Mouse (Mus musculus) T-helper 2 cell (primary cell): Measurements from ENCODE around the gene Vapb.
"Not testable (repeated sequence)": the region's sequence is repeated elsewhere in the genome, so short reads cannot be mapped to it uniquely, and the experiment has no call there.

Experiments used
- in situ Hi-C: fragments of 300-600 bp; cut with MboI, MseI; formaldehyde crosslinking; loops from one replicate; pipeline ENCODE4 v1.15.1; 2025; ENCODE audit warnings: high pct_unique_total_duplicates

Vapb gene

GRCm38 (mm10) chr2:173737222-173737989, at the start of gene Vapb:
Gene Vapb (plus strand): TSS chr2:173737511.
- in situ Hi-C loops: loop anchor here (5.0 to 25.0 kb wide), 2 partner anchors 75 to 1300 kb away; partner anchors contain the start of gene Rtf2

GRCm38 (mm10) chr2:173689835-173690234, 47.5 kb upstream of the Vapb start:
- in situ Hi-C loops: loop anchor here (5.0 kb wide), 1 partner anchor 37 kb away; no protein-coding TSS in a partner anchor

GRCm38 (mm10) chr2:173691748-173692147, 45.6 kb upstream of the Vapb start:
- in situ Hi-C loops: no loop called here

GRCm38 (mm10) chr2:173692693-173693092, 44.6 kb upstream of the Vapb start:
- in situ Hi-C loops: no loop called here

GRCm38 (mm10) chr2:173698850-173699249, 38.5 kb upstream of the Vapb start:
- in situ Hi-C loops: no loop called here

GRCm38 (mm10) chr2:173702096-173702866, 35.0 kb upstream of the Vapb start:
- in situ Hi-C loops: no loop called here

- in situ Hi-C loops: no loop called here
These were observed 34.5 kb upstream of the Vapb start for GRCm38 (mm10) chr2:173702867-173703237.

- in situ Hi-C loops: no loop called here
These were observed 31.3 kb upstream of the Vapb start for GRCm38 (mm10) chr2:173705827-173706551.

GRCm38 (mm10) chr2:173707626-173708025, 29.7 kb upstream of the Vapb start:
- in situ Hi-C loops: not testable (repeated sequence)

GRCm38 (mm10) chr2:173710193-173710592, 27.1 kb upstream of the Vapb start:
- in situ Hi-C loops: no loop called here

- in situ Hi-C loops: no loop called here
These were observed 24.7 kb upstream of the Vapb start for GRCm38 (mm10) chr2:173712656-173713055.

- in situ Hi-C loops: no loop called here
These were observed 24.1 kb upstream of the Vapb start for GRCm38 (mm10) chr2:173713241-173713640.

GRCm38 (mm10) chr2:173714620-173715218, 22.6 kb upstream of the Vapb start:
- in situ Hi-C loops: no loop called here

GRCm38 (mm10) chr2:173716966-173717365, 20.3 kb upstream of the Vapb start:
- in situ Hi-C loops: no loop called here

- in situ Hi-C loops: not testable (repeated sequence)
These were observed 18.2 kb upstream of the Vapb start, which contains the start of gene 1700010B08Rik for GRCm38 (mm10) chr2:173719115-173719514. Gene 1700010B08Rik (plus strand): TSS chr2:173719415.

- in situ Hi-C loops: no loop called here
These were observed 15.0 kb upstream of the Vapb start for GRCm38 (mm10) chr2:173722251-173722857.

GRCm38 (mm10) chr2:173724382-173724781, 12.9 kb upstream of the Vapb start:
- in situ Hi-C loops: no loop called here

- in situ Hi-C loops: loop anchor here (5.0 to 25.0 kb wide), 2 partner anchors 38 to 1288 kb away; partner anchors contain the start of gene Rtf2
These were observed 12.1 kb upstream of the Vapb start for GRCm38 (mm10) chr2:173724940-173725807.

GRCm38 (mm10) chr2:173725819-173726218, 11.5 kb upstream of the Vapb start:
- in situ Hi-C loops: loop anchor here (5.0 to 25.0 kb wide), 2 partner anchors 39 to 1289 kb away; partner anchors contain the start of gene Rtf2

GRCm38 (mm10) chr2:173730444-173730966, 6.8 kb upstream of the Vapb start:
- in situ Hi-C loops: loop anchor here (25.0 kb wide), 1 partner anchor 1293 kb away; the partner anchor contains the start of gene Rtf2
